Mouse (Mus musculus): ENCODE results near the gene Gm1673. TPM values are rescaled to one million over a fixed set of nuclear protein-coding genes. Genes with fewer than 3 reads are reported as not detected.

Gm1673 gene
- polyA plus RNA-seq, 1 experiment from 2014 or later: 66.7 TPM

DNA sequence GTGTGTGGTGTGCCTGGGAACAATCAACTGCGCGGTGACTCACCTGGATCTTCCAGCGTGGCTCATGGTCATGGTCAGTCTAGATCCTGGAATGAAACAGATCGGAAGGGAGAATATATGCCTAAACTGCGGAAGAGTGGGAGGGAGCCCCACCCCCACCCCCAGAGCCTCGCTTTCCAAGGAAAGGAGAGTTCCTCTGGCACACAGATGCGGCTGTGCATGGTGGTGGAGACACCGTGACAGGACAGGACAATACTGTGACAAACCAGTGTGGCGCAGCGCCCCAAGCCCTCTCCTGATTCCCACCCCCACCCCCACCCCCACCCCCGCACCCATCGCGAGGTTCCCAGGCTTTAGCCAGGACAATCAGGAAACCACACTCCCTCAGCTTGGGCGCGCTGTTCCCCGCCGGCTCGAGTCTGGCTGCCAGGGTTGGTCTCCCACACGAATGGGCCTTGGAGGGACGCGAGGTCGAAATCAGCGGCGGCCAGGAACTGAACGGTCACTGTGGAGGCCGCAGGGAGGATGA, 438 bp upstream of the Gm1673 start:
- Histone ChIP-seq H3K36me3 (ENCODE audit: control insufficient read depth, insufficient read depth, low read length) (0 out of 2 replicates have a peak, but pooled peaks cover 3% of the 10 kb centered on the region), H3K4me2 (ENCODE audit: low read length) (peak overlapping the region; percentile 77), H3K27me3 (ENCODE audit: control insufficient read depth, insufficient read depth, low read length) (0 out of 2 replicates have a peak, but pooled peaks cover 6% of the 10 kb centered on the region), H3K27ac (replicated peaks in 1 of 2; ENCODE audit: control insufficient read depth in 1 of 2, insufficient read depth in 1 of 2, low read depth in 2 of 2, low read length in 2 of 2) (peak overlapping the region; percentile 11 to 35; a peak in 2 of 4 replicates), H3K9ac (ENCODE audit: low read length) (peak overlapping the region; percentile 72), H3K4me3 (ENCODE audit: control insufficient read depth in 1 of 2, insufficient read depth in 1 of 2, low read depth in 1 of 2, low read length in 2 of 2) (peak overlapping the region; percentile 70 to 73), H3K4me1 (ENCODE audit: control insufficient read depth in 2 of 2, insufficient read depth in 2 of 2, low read length in 2 of 2) (peaks cover 5 to 8% of the 10 kb centered on the region in 2 experiments; a peak in 2 of 4 replicates), H3K9me3 (ENCODE audit: control insufficient read depth, low read length) (no peaks in the 10 kb centered on the region)
- ATAC-seq (ENCODE audit: insufficient number of reproducible peaks, insufficient read depth, low FRiP score, low read depth): no peak
- WGBS: 3% methylated on average over 26 of the region's 26 CpGs

DNA sequence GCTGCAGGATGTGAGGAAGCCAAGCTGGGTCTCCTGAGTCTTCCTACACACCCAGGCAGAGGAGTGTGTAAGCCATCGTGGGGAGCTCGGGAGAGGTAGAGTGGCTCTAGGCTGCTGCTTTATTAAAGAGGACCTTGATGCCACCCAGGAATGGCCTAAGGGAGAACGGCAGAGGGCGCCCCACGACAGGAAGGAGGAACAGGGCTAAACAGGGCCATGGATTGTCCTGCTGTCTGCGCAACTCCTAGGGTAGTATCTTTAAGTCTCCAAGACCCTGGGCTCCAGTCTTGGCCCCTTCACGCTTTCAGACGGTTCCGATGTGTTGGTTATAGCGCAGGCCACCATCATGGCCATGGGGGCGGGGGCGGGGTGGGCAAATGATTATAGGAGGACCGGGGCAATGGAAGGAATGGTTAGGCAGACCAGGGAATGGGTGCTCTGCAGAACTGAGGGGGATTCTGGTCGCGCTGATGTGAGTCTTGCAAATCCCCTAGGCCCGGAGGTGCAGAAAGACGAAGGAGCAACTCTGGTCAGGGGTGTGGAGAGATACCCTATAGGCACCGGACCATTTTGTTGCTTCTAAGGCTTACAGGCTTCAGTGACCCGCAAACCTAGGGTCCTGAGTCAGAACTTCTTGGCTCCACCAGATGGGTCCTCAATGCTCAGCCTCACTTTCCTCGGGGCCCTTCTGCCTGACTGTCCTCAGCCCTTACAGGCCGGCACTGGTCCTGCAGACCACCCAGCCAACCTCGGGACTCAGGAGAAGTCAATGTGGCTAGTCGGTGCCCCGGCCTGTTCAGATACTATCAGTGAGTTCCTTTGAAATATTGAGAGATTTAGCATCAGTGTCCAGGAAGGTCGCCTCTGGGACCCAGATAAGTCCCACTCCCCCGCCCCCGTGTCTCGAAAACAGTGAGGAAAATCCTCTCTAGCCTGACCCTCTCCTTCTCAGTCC, 11.7 kb downstream of the Gm1673 start:
- peaks cover 6 to 16% of the 10 kb centered on the region in 2 experiments for H3K4me1 ChIP-seq (ENCODE audit: control insufficient read depth in 2 of 2, insufficient read depth in 2 of 2, low read length in 2 of 2)
- H3K27ac ChIP-seq (replicated peaks in 1 of 2; ENCODE audit: control insufficient read depth in 1 of 2, insufficient read depth in 1 of 2, low read depth in 2 of 2, low read length in 2 of 2): no peak overlapping the region
- peak overlapping the region; percentile 71 to 74 for H3K4me3 ChIP-seq (ENCODE audit: control insufficient read depth in 1 of 2, insufficient read depth in 1 of 2, low read depth in 1 of 2, low read length in 2 of 2)
- WGBS: 34% methylated on average over 28 of the region's 28 CpGs
- no peak for ATAC-seq (ENCODE audit: insufficient number of reproducible peaks, insufficient read depth, low FRiP score, low read depth)
- H3K9me3 ChIP-seq (ENCODE audit: control insufficient read depth, low read length): no peaks in the 10 kb centered on the region
- peak overlapping the region; percentile 100 for H3K4me2 ChIP-seq (ENCODE audit: low read length)
- H3K27me3 ChIP-seq (ENCODE audit: control insufficient read depth, insufficient read depth, low read length): peaks cover 46% of the 10 kb centered on the region
- peak overlapping the region; percentile 69 for H3K9ac ChIP-seq (ENCODE audit: low read length)
- no peaks in the 10 kb centered on the region for H3K36me3 ChIP-seq (ENCODE audit: control insufficient read depth, insufficient read depth, low read length)

GRCm38 (mm10) chr5:33995843-33996693, 12.8 kb downstream of the Gm1673 start, which contains the start of gene Nat8l:
Gene Nat8l (plus strand): TSS chr5:33995984.
- peaks cover 6 to 16% of the 10 kb centered on the region in 2 experiments for H3K4me1 ChIP-seq (ENCODE audit: control insufficient read depth in 2 of 2, insufficient read depth in 2 of 2, low read length in 2 of 2)
- peak within 1 kb of the TSS; percentile 17 to 44; a peak in 3 of 4 replicates for H3K27ac ChIP-seq (replicated peaks in 1 of 2; ENCODE audit: control insufficient read depth in 1 of 2, insufficient read depth in 1 of 2, low read depth in 2 of 2, low read length in 2 of 2)
- ATAC-seq (ENCODE audit: insufficient number of reproducible peaks, insufficient read depth, low FRiP score, low read depth): peak; percentile 56
- under 1% methylated on average over 83 of the region's 90 CpGs for WGBS
- peaks cover 46% of the 10 kb centered on the region for H3K27me3 ChIP-seq (ENCODE audit: control insufficient read depth, insufficient read depth, low read length)
- peak within 1 kb of the TSS; percentile 71 to 74 for H3K4me3 ChIP-seq (ENCODE audit: control insufficient read depth in 1 of 2, insufficient read depth in 1 of 2, low read depth in 1 of 2, low read length in 2 of 2)
- H3K9ac ChIP-seq (ENCODE audit: low read length): peak within 1 kb of the TSS; percentile 69
- H3K36me3 ChIP-seq (ENCODE audit: control insufficient read depth, insufficient read depth, low read length): 0 out of 2 replicates have a peak, but pooled peaks cover under 1% of the 10 kb centered on the region
- no peaks in the 10 kb centered on the region for H3K9me3 ChIP-seq (ENCODE audit: control insufficient read depth, low read length)
- H3K4me2 ChIP-seq (ENCODE audit: low read length): peak within 1 kb of the TSS; percentile 100

- peak overlapping the region in 1 of 2 experiments; percentile 24; a peak in 1 of 4 replicates for H3K27ac ChIP-seq (replicated peaks in 1 of 2; ENCODE audit: control insufficient read depth in 1 of 2, insufficient read depth in 1 of 2, low read depth in 2 of 2, low read length in 2 of 2)
Measured at GRCm38 (mm10) chr5:33996694-33997045, 13.4 kb downstream of the Gm1673 start.

DNA sequence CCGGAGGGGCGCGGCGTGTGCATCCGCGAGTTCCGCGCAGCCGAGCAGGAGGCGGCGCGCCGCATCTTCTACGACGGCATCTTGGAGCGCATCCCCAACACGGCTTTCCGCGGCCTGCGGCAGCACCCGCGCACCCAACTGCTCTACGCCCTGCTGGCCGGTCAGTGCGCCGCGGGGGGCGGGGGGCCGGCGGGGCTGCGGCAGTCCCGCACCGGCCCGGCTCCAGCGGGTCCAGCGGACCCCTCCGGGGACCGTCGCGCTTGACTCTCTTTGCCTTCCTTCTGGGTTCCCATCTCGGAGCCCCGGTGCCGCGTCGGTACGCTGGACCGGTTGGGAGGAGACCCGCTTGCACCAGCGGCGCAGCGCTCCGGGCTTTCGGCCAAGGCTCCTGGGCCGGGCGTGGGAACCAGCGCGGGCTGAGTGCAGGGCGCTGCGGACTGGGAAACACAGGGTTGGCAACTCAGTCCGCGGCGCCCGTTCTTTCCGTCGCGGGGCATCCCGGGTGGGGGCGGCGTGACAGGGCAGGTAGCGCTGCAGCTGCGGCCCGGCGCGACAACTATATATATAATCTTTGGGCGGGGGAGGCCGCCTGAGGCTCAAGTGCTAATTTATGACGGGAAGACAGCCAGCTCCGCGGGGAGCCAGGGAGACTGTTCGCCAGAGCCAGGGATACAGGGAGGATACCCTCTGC, 14.0 kb downstream of the Gm1673 start:
- Histone ChIP-seq H3K9me3 (ENCODE audit: control insufficient read depth, low read length) (no peaks in the 10 kb centered on the region), H3K4me3 (ENCODE audit: control insufficient read depth in 1 of 2, insufficient read depth in 1 of 2, low read depth in 1 of 2, low read length in 2 of 2) (peak overlapping the region; percentile 71 to 74), H3K27ac (replicated peaks in 1 of 2; ENCODE audit: control insufficient read depth in 1 of 2, insufficient read depth in 1 of 2, low read depth in 2 of 2, low read length in 2 of 2) (peak overlapping the region in 1 of 2 experiments; percentile 24; a peak in 1 of 4 replicates), H3K9ac (ENCODE audit: low read length) (peak overlapping the region; percentile 69), H3K4me2 (ENCODE audit: low read length) (peak overlapping the region; percentile 100), H3K36me3 (ENCODE audit: control insufficient read depth, insufficient read depth, low read length) (peaks cover 8% of the 10 kb centered on the region; the same call in 1 of the 2 replicates), H3K4me1 (ENCODE audit: control insufficient read depth in 2 of 2, insufficient read depth in 2 of 2, low read length in 2 of 2) (peaks cover 6 to 16% of the 10 kb centered on the region in 2 experiments), H3K27me3 (ENCODE audit: control insufficient read depth, insufficient read depth, low read length) (peaks cover 46% of the 10 kb centered on the region)
- no peak for ATAC-seq (ENCODE audit: insufficient number of reproducible peaks, insufficient read depth, low FRiP score, low read depth)
- 2% methylated on average over 64 of the region's 80 CpGs for WGBS

More at GRCm38 (mm10) chr5:33996694-33997045, 13.4 kb downstream of the Gm1673 start:
- peak overlapping the region; percentile 100 for H3K4me2 ChIP-seq (ENCODE audit: low read length)
- peak overlapping the region; percentile 69 for H3K9ac ChIP-seq (ENCODE audit: low read length)
- H3K4me3 ChIP-seq (ENCODE audit: control insufficient read depth in 1 of 2, insufficient read depth in 1 of 2, low read depth in 1 of 2, low read length in 2 of 2): peak overlapping the region; percentile 71 to 74
- peaks cover 46% of the 10 kb centered on the region for H3K27me3 ChIP-seq (ENCODE audit: control insufficient read depth, insufficient read depth, low read length)
- H3K4me1 ChIP-seq (ENCODE audit: control insufficient read depth in 2 of 2, insufficient read depth in 2 of 2, low read length in 2 of 2): peaks cover 6 to 16% of the 10 kb centered on the region in 2 experiments
- ATAC-seq (ENCODE audit: insufficient number of reproducible peaks, insufficient read depth, low FRiP score, low read depth): no peak; the same call in 1 of the 2 replicates
- peaks cover 6% of the 10 kb centered on the region; the same call in 1 of the 2 replicates for H3K36me3 ChIP-seq (ENCODE audit: control insufficient read depth, insufficient read depth, low read length)
- WGBS: 0% methylated on average over 27 of the region's 55 CpGs
- no peaks in the 10 kb centered on the region for H3K9me3 ChIP-seq (ENCODE audit: control insufficient read depth, low read length)

- ATAC-seq (ENCODE audit: insufficient number of reproducible peaks, insufficient read depth, low FRiP score, low read depth): no peak
- Histone ChIP-seq H3K36me3 (ENCODE audit: control insufficient read depth, insufficient read depth, low read length) (peaks cover 8% of the 10 kb centered on the region; the same call in 1 of the 2 replicates), H3K9me3 (ENCODE audit: control insufficient read depth, low read length) (no peaks in the 10 kb centered on the region), H3K4me1 (ENCODE audit: control insufficient read depth in 2 of 2, insufficient read depth in 2 of 2, low read length in 2 of 2) (peaks cover 6 to 16% of the 10 kb centered on the region in 2 experiments), H3K4me3 (ENCODE audit: control insufficient read depth in 1 of 2, insufficient read depth in 1 of 2, low read depth in 1 of 2, low read length in 2 of 2) (peak overlapping the region; percentile 71 to 74), H3K27ac (replicated peaks in 1 of 2; ENCODE audit: control insufficient read depth in 1 of 2, insufficient read depth in 1 of 2, low read depth in 2 of 2, low read length in 2 of 2) (no peak overlapping the region), H3K9ac (ENCODE audit: low read length) (peak overlapping the region; percentile 69), H3K27me3 (ENCODE audit: control insufficient read depth, insufficient read depth, low read length) (peaks cover 46% of the 10 kb centered on the region), H3K4me2 (ENCODE audit: low read length) (peak overlapping the region; percentile 100)
- 70% methylated on average over 20 of the region's 20 CpGs for WGBS
Measured at GRCm38 (mm10) chr5:33997829-33998504, 14.7 kb downstream of the Gm1673 start.

All from heart, embryonic 14.5 days (tissue).